Mouse (Mus musculus): ENCODE data around the gene Nup85.

DNA sequence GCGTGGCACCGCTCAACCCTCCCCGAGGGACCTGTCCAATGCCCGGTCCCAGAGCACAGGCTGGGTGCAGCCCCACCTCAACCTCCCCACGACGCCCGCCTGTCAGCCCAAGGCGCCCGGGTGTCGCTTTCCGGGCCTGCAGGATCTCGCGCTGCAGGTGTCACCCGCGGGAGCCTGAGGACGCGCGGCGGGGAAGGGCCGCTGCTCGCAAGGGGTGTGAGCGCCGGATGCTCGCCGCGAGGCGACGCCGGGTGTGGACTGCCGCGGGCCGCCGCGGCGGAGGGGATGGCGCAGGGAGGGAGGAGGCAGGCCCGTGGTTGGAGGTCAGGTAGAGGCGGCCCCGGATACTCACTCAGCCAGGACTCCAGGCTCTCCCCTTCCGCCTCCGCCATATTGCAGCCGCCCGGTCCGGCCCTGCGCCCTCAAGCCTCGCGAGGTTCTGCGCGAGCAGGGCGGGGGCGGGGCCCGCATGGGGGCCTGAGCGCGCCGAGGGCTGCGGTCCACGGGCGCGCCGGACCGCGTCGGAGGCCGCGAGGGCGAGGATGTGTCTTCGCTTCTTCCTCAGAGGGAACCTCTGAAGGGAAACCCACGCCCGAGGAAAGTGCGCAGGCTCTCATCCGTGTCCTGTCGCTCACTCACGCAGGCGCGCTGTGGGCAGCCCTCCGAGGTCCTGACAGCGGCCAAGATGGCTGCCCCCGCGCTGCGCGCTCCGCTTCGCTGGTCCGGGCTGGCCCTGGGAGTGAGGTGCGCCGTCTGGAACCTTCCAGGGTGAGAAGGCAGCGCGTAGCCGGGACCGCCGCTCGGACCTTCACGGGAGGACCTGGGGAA, 39.5 kb downstream of the Nup85 start, which contains the start of the genes Mrps7 and Gga3:
- TF ChIP-seq CTCF (conservative IDR thresholded peaks at IDR 0.05; ENCODE audit: low read length) (no peak), POU5F1 (IDR thresholded peaks at IDR 0.05; ENCODE audit: borderline replicate concordance, low read length) (no peak)
